Mouse (Mus musculus) lung, postnatal 4 days (tissue): ENCODE data around the gene Btf3.

Experiments
- DNase-seq, 2 experiments: peaks; one replicate each; pipeline ENCODE4 v3.0.0; 2021

The Btf3 gene

GRCm38 (mm10) chr13:98336205-98336604 is 19.4 kb upstream of the Btf3 start:
- no peak for DNase-seq

DNA sequence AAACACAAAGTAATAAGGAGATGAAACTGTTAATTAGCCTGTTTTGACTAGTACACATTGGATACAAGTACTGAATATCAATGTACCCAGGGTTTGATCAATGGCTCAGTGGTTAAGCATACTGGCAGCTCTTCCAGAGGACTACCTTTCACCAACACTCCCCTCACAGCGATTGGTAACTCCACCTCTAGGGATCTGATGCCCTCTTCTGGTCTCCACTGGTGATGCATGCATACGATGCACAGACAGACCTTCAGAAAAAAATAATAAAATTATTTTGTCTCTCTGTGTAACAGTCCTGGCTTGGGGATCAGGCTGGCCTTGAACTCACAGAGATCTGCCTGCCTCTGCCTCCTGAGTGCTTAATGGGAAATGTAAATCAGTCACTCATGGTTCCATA is 15.3 kb upstream of the Btf3 start:
- DNase-seq, result peak; percentile 30 to 64

GRCm38 (mm10) chr13:98325034-98325433 is 8.2 kb upstream of the Btf3 start:
- no peak for DNase-seq

- DNase-seq, result no peak
Observed at GRCm38 (mm10) chr13:98317911-98318310, 1.1 kb upstream of the Btf3 start.

- no peak for DNase-seq
Observed at GRCm38 (mm10) chr13:98317246-98317677, 456 bp upstream of the Btf3 start.

- no peak for DNase-seq
Observed at GRCm38 (mm10) chr13:98316140-98316479, 696 bp downstream of the Btf3 start.

DNA sequence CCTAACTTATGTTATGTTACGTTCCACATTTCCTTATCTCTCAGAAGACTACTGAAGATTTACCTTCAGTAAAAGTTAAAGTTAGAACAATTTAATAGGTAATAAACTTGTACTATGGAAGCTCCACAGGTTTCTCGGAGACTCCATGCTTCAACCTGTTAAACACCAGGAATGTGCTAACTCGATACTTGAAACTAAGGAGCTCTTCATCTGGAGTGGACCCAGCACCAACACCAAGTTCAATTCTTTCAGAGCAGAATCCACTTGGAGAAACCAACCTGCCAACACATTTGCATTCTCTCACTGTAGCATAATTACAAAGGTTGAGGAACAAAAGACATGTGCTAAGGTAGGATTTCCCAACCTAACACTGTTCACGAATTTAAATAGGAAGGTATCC is 1.7 kb downstream of the Btf3 start:
- DNase-seq, result no peak

DNA sequence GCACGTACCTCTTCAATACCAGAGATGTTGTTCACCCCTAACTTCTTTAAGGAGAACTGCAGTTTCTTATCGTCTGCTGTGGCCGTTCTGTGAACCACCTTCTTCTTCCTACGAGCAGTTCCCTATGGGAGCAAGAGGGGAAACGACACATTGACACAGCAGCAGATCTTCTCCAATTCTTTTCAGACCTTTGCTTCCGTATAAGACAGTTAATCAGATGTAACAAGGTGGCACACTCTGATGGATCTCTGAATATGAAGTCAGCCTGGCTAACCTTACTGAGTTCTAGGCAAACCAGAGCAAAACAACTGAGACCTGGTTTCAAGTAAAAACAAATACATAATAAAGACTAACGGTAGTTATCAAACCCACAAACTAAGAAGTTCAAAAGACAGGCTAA is 3.2 kb downstream of the Btf3 start:
- no peak for DNase-seq

GRCm38 (mm10) chr13:98311597-98311996 is 5.2 kb downstream of the Btf3 start:
- no peak for DNase-seq

- DNase-seq, result no peak
Observed at GRCm38 (mm10) chr13:98308724-98309123, 8.1 kb downstream of the Btf3 start.

DNA sequence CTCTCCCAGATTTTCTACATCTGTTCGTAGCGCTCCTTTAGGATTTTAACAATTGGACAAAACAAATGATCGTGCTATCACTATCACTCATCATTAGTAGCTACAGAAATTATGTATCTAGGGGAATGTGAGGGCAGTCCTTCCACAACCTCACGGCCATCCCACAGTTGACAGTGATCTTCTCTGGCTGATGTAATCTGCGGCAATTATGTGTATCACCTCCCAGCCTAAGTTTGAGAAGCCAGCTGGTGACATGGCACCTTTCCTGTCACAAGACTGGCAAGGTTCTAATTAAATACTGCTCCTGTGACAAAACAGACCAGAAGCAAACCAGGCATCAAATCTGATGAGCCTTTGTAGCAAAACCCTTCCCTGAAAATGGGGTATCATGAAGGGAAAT is 8.8 kb downstream of the Btf3 start:
- DNase-seq, result no peak

DNA sequence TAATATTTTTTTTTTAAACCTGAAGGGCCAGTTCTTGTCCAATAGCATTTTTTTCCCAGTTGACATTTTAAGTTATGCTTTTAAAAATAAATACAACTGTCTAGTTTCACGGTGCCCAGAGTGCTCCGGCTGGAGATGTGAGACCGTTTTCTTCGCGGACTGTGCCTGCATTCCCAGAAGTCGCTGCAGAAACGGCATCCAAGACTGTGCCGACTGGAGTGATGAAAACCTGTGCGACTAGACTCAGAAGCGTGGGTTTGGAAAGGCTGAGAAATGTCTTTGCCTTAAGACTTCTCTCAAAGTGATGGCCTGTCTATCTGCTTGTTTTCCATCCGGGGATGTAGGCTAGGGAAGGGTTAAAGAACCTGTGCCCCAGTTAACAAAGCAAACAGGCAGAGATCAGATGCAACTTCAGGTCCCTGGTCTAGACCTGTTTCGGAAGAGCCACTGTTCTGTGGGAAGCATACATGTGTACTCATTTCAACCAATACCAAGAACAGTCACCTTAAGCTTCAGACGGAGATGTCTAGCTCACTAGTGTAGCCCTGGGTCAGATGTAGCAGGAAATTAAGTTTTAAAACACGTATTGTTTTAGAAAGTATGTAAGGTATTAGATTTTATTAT is 9.8 kb downstream of the Btf3 start:
- no peak for DNase-seq

- DNase-seq, result no peak
Observed at GRCm38 (mm10) chr13:98306393-98306792, 10.4 kb downstream of the Btf3 start.

DNA sequence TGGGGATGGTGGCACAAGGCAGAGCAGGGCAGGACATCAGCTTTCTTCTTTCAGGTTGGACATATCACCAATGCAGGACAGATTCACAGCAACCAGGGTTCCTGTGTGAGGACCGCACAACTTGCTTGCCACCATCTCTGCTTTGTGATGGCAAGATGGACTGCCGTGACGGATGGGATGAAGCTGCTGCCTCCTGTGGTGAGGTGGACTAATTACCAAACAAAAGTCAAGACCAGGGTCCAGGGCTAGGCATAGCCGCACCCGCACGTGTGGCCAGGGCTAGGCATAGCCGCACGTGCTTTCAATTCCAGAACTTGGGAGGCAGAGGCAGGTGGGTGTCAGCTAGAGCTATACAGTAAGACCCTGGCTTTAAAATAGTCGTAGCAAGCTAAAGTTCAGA is 11.5 kb downstream of the Btf3 start:
- no peak for DNase-seq

GRCm38 (mm10) chr13:98298833-98299758 is 17.7 kb downstream of the Btf3 start:
- DNase-seq, result peak; percentile 75 to 83

DNA sequence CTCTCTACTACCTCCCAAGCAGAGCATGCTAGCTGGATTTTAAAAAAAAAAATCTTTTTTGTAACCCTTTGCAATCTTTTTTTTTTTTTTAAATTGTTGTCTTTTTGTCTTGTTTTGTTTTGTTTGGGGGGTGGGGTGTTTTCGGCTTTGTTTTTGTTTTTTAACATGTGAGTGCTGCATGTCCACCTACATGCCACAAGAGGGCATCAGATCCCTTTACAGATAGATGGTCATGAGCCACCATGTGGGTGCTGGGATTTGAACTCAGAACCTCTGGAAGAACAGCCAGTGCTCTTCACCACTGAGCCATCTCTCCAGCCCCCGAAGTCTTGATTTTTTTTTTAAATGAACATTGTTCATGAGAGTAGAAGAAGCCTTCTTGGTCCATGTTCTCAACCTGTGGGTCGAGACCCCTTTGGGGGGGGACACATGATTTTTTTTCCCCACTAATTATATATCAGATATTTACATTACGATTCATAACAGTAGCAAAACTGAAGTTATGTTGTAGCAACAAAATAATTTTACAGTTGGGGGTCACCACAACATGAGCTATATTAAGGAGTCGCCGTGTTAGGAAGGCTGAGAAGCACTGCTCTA is 18.8 kb downstream of the Btf3 start:
- no peak for DNase-seq

GRCm38 (mm10) chr13:98296072-98296471 is 20.7 kb downstream of the Btf3 start:
- no peak for DNase-seq

- no peak for DNase-seq
Observed at GRCm38 (mm10) chr13:98291712-98292111, 25.1 kb downstream of the Btf3 start.

DNA sequence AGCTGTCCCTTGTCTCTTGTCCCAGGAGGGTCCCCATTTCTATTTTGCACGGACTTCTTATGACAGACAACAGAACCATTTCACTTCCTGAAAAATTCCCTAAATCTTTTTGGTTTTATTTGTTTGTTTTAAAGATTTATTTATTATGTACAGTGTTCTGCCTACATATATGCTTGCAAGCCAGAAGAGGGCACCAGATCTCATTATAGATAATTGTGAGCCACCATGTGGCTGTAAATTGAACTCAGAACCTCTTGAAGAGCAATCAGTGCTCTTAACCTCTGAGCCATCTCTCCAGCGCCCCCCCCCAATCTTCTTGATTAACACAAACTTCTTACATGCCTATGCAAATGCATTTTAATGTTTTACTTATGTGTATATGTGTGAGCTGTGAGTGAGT is 26.1 kb downstream of the Btf3 start:
- DNase-seq, result no peak

DNA sequence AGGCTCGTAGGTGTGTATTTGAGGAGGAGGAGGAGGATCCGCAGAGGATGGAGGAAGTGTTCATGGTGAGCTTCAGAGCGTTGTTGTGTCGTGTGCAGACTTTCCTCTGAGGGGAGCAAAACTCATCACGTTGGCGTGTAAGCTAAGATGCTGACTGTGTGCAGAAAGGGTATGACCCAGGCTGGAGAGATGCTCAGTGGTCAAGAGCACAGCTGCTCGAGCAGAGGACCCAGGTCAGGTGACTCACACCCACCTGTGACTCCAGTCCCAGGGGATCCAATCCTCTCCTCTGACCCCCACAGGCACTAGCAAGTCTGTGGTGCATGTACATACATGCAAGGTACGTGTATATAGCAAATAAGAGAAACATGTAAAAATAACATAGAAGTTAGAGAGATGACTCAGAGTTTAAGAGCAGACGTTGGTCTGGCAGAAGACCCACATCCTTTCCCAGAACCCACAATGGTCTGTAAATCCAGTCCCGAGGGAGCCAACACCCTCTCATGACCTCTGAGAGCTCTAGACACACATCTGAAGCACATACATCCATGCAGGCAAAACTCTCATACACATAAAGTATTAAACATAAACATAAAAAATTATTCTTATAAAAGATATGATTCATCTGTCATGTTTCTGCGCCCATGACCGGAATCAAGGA is 35.7 kb downstream of the Btf3 start:
- DNase-seq, result no peak

DNA sequence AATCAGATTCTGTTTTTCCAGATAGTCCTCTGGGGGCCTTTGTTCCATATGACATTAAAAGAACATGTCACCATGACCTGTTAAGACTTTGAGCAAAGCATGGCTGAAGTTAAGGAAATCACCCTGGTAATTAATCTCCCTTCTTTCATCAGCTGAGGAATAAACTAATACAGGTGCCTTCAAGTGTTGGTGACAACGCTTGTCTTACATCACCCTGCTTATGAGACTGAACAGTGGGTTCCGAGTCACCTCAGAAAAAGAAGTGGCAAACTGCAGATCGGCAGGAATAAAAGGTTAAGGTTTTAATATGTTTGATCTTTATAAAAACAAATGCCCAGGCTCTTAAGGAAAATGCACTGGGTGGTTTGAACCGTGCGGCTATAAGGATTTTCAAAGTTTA is 37.1 kb downstream of the Btf3 start, which contains the start of gene Gm21976:
Gene Gm21976, plus strand, starts transcription at position 202 of the 400 bp plus-strand sequence.
- DNase-seq, result no peak

GRCm38 (mm10) chr13:98277501-98277900 is 39.3 kb downstream of the Btf3 start:
- DNase-seq, result no peak

GRCm38 (mm10) chr13:98276253-98276652 is 40.6 kb downstream of the Btf3 start:
- no peak for DNase-seq
